Mouse (Mus musculus): ENCODE measurements around the gene Srl.

GRCm38 (mm10) chr16:4551885-4552284 is 10.3 kb upstream of the Srl start:
- no peak for TF ChIP-seq MYOD1 (IDR thresholded peaks at IDR 0.05; ENCODE audit: control insufficient read depth, insufficient read length, low read depth)
- no peak for TF ChIP-seq CTCF (IDR thresholded peaks at IDR 0.05; ENCODE audit: control insufficient read depth, insufficient read depth, insufficient read length)
- TF ChIP-seq USF1 (IDR thresholded peaks at IDR 0.05; ENCODE audit: low read depth) = no peak
- TF ChIP-seq MYOG (IDR thresholded peaks at IDR 0.05; ENCODE audit: control insufficient read depth, extremely low read depth, insufficient read length) = no peak
